Mouse (Mus musculus): ENCODE results near the gene Oas1d. TPM values are rescaled to one million over a fixed set of nuclear protein-coding genes. Genes with fewer than 3 reads are reported as not detected.
"Not testable (repeated sequence)": the region's sequence is repeated elsewhere in the genome, so short reads cannot be mapped to it uniquely, and the experiment has no call there.

The Oas1d gene
- total RNA-seq (2014; rRNA removed) (not detected in 2 replicates), polyA plus RNA-seq (2012; rRNA removed) (not detected in 2 replicates)

DNA sequence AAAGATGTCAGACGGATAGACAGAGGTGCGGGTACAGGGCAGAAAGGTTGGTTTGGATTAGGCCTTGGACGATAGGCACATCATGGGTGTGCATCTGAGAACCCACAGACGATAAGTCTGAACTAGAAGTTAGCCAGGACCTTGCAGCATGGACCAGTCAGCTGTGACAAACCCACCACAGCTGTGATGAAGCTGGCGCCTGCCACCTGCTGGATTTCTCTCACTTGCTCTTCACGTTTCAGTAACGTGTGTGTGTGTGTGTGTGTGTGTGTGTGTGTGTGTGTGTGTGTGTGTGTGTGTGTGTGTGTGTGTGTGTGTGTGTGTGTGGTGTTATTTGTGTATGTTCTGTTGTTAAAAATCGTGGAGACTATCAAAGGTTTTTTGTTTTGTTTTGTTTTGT, at the start of gene Oas1d:
Oas1d (plus strand) TSS at position 333 of the 400 bp plus-strand sequence.
- not testable (repeated sequence) for H3K4me1 ChIP-seq (ENCODE audit: control insufficient read depth, insufficient read depth, low read length); H3K9ac ChIP-seq (ENCODE audit: low read depth, low read length); H3K4me3 ChIP-seq (ENCODE audit: insufficient read depth, low read depth, low read length); H3K36me3 ChIP-seq (ENCODE audit: control insufficient read depth, insufficient read depth, low read length); H3K27me3 ChIP-seq (ENCODE audit: control insufficient read depth, insufficient read depth, low read length); H3K79me2 ChIP-seq (ENCODE audit: control insufficient read depth, insufficient read depth, low read length); DNase-seq (ENCODE audit: extremely low read depth, low read depth, low spot score); H3K27ac ChIP-seq (replicated peaks; ENCODE audit: insufficient read depth, low read depth, low read length)
- 41% methylated on average over 8 of the region's 8 CpGs for WGBS

- peak; percentile 30 for DNase-seq (ENCODE audit: extremely low read depth, low read depth, low spot score)
- Histone ChIP-seq H3K27me3 (ENCODE audit: control insufficient read depth, insufficient read depth, low read length) (no peaks in the 10 kb centered on the region), H3K79me2 (ENCODE audit: control insufficient read depth, insufficient read depth, low read length) (no peaks in the 10 kb centered on the region), H3K36me3 (ENCODE audit: control insufficient read depth, insufficient read depth, low read length) (no peaks in the 10 kb centered on the region), H3K4me1 (ENCODE audit: control insufficient read depth, insufficient read depth, low read length) (no peaks in the 10 kb centered on the region), H3K4me3 (ENCODE audit: insufficient read depth, low read depth, low read length) (no peak overlapping the region), H3K9ac (ENCODE audit: low read depth, low read length) (no peak overlapping the region), H3K27ac (replicated peaks; ENCODE audit: insufficient read depth, low read depth, low read length) (no peak overlapping the region)
- TF ChIP-seq CTCF (IDR thresholded peaks at IDR 0.05; ENCODE audit: low read depth, low read length) (peak; percentile 52), POLR2A (IDR thresholded peaks at IDR 0.05; ENCODE audit: extremely low read depth, insufficient read depth, low read length) (no peak)
- 60% methylated on average over 3 of the region's 3 CpGs for WGBS
Measured at GRCm38 (mm10) chr5:120865336-120865860, 48.9 kb upstream of the Oas1d start.

DNA sequence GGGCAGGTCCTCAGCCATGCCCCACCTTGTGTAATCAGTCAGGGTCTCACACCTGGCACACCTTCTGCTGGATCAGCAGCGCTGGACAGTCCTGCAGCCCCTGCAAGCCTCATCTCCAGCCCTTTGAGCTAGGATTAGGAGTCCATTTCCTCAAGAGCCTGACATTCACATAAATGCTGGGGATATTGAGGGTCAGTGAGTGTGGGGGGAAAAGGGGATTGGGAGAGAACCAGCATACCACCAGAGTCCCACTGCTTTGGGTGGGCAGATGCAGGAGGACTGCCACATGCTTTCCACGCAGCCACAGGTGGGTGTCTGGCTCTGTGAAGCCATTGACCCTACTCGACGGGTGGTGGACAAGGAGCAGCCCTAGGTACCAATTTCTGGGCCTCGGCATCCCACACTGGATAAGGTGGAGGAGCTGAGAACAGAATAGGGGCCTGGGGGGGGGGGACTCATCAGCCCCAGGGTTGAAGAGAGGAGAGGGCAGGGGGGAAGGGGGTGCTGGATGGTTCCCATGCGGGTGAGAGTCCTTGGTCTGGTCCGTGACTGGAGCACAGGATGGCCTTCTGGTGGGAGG, 44.8 kb upstream of the Oas1d start:
- no peak for DNase-seq (ENCODE audit: extremely low read depth, low read depth, low spot score)
- Histone ChIP-seq H3K4me1 (ENCODE audit: control insufficient read depth, insufficient read depth, low read length) (no peaks in the 10 kb centered on the region), H3K9ac (ENCODE audit: low read depth, low read length) (no peak overlapping the region), H3K27me3 (ENCODE audit: control insufficient read depth, insufficient read depth, low read length) (no peaks in the 10 kb centered on the region), H3K79me2 (ENCODE audit: control insufficient read depth, insufficient read depth, low read length) (no peaks in the 10 kb centered on the region), H3K4me3 (ENCODE audit: insufficient read depth, low read depth, low read length) (no peak overlapping the region), H3K27ac (replicated peaks; ENCODE audit: insufficient read depth, low read depth, low read length) (no peak overlapping the region), H3K36me3 (ENCODE audit: control insufficient read depth, insufficient read depth, low read length) (no peaks in the 10 kb centered on the region)
- 77% methylated on average over 7 of the region's 7 CpGs for WGBS
- TF ChIP-seq CTCF (IDR thresholded peaks at IDR 0.05; ENCODE audit: low read depth, low read length) (no peak), POLR2A (IDR thresholded peaks at IDR 0.05; ENCODE audit: extremely low read depth, insufficient read depth, low read length) (no peak)

- Histone ChIP-seq H3K9ac (ENCODE audit: low read depth, low read length) (no peak overlapping the region), H3K36me3 (ENCODE audit: control insufficient read depth, insufficient read depth, low read length) (no peaks in the 10 kb centered on the region), H3K27ac (replicated peaks; ENCODE audit: insufficient read depth, low read depth, low read length) (no peak overlapping the region), H3K4me3 (ENCODE audit: insufficient read depth, low read depth, low read length) (no peak overlapping the region), H3K79me2 (ENCODE audit: control insufficient read depth, insufficient read depth, low read length) (no peaks in the 10 kb centered on the region), H3K4me1 (ENCODE audit: control insufficient read depth, insufficient read depth, low read length) (no peaks in the 10 kb centered on the region), H3K27me3 (ENCODE audit: control insufficient read depth, insufficient read depth, low read length) (no peaks in the 10 kb centered on the region)
- WGBS, result 54% methylated on average over 3 of the region's 3 CpGs
- DNase-seq (ENCODE audit: extremely low read depth, low read depth, low spot score), result no peak
- no peak for TF ChIP-seq POLR2A (IDR thresholded peaks at IDR 0.05; ENCODE audit: extremely low read depth, insufficient read depth, low read length)
- no peak for TF ChIP-seq CTCF (IDR thresholded peaks at IDR 0.05; ENCODE audit: low read depth, low read length)
Measured at GRCm38 (mm10) chr5:120870081-120870480, 44.3 kb upstream of the Oas1d start.

- Histone ChIP-seq H3K9ac (ENCODE audit: low read depth, low read length) (no peak overlapping the region), H3K4me3 (ENCODE audit: insufficient read depth, low read depth, low read length) (no peak overlapping the region), H3K27me3 (ENCODE audit: control insufficient read depth, insufficient read depth, low read length) (no peaks in the 10 kb centered on the region), H3K27ac (replicated peaks; ENCODE audit: insufficient read depth, low read depth, low read length) (no peak overlapping the region), H3K4me1 (ENCODE audit: control insufficient read depth, insufficient read depth, low read length) (no peaks in the 10 kb centered on the region), H3K79me2 (ENCODE audit: control insufficient read depth, insufficient read depth, low read length) (no peaks in the 10 kb centered on the region), H3K36me3 (ENCODE audit: control insufficient read depth, insufficient read depth, low read length) (no peaks in the 10 kb centered on the region)
- 78% methylated on average over 7 of the region's 7 CpGs for WGBS
- TF ChIP-seq CTCF (IDR thresholded peaks at IDR 0.05; ENCODE audit: low read depth, low read length), result no peak
- TF ChIP-seq POLR2A (IDR thresholded peaks at IDR 0.05; ENCODE audit: extremely low read depth, insufficient read depth, low read length), result no peak
- no peak for DNase-seq (ENCODE audit: extremely low read depth, low read depth, low spot score)
Measured at GRCm38 (mm10) chr5:120870782-120871181, 43.6 kb upstream of the Oas1d start.

DNA sequence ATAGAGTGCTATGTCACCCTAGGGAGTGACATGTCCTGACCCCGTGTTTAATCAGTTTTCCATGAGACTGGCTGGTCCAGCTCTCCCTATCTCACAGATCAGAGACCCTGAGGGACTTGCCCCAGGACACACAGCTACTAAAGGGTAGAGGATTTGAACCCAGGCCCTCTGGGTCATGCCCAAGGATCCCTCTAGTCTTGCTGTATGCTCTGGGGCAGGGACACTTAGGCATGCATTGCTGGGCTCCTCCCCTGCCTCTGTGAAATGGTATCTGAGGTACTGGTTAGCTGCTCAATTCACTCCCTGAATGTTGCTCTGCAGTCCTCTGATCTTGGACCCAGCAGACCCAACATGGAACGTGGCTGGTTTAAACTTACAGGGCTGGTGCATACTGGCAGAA, 42.9 kb upstream of the Oas1d start:
- H3K79me2 ChIP-seq (ENCODE audit: control insufficient read depth, insufficient read depth, low read length), result no peaks in the 10 kb centered on the region
- no peaks in the 10 kb centered on the region for H3K27me3 ChIP-seq (ENCODE audit: control insufficient read depth, insufficient read depth, low read length)
- no peaks in the 10 kb centered on the region for H3K36me3 ChIP-seq (ENCODE audit: control insufficient read depth, insufficient read depth, low read length)
- WGBS, result 38% methylated on average over 2 of the region's 2 CpGs
- H3K4me1 ChIP-seq (ENCODE audit: control insufficient read depth, insufficient read depth, low read length), result no peaks in the 10 kb centered on the region
- no peak for DNase-seq (ENCODE audit: extremely low read depth, low read depth, low spot score)
- H3K4me3 ChIP-seq (ENCODE audit: insufficient read depth, low read depth, low read length), result no peak overlapping the region
- no peak overlapping the region for H3K27ac ChIP-seq (replicated peaks; ENCODE audit: insufficient read depth, low read depth, low read length)
- no peak overlapping the region for H3K9ac ChIP-seq (ENCODE audit: low read depth, low read length)
- TF ChIP-seq POLR2A (IDR thresholded peaks at IDR 0.05; ENCODE audit: extremely low read depth, insufficient read depth, low read length) (no peak), CTCF (IDR thresholded peaks at IDR 0.05; ENCODE audit: low read depth, low read length) (no peak)

DNA sequence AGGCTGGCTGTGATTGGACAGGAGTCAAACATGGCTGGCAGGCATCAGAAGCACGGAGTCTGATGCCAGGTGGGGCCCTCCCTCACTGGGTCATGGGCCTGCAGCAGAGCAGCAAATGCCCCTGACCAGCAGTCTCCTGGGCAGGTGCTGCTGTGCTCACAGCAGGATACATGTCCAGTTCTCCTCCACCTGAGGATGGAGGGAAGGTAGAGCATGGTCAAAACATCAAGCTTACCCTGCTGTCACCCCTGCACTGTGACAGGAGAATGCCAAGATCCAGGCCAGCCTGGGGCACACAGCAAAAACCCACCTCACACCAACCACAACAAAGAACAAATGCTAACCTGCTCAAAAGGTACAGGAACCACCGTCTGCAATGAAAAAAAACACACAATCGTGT, 37.5 kb upstream of the Oas1d start:
- DNase-seq (ENCODE audit: extremely low read depth, low read depth, low spot score); H3K27ac ChIP-seq (replicated peaks; ENCODE audit: insufficient read depth, low read depth, low read length); H3K9ac ChIP-seq (ENCODE audit: low read depth, low read length); H3K4me3 ChIP-seq (ENCODE audit: insufficient read depth, low read depth, low read length); H3K79me2 ChIP-seq (ENCODE audit: control insufficient read depth, insufficient read depth, low read length); H3K4me1 ChIP-seq (ENCODE audit: control insufficient read depth, insufficient read depth, low read length); H3K27me3 ChIP-seq (ENCODE audit: control insufficient read depth, insufficient read depth, low read length); H3K36me3 ChIP-seq (ENCODE audit: control insufficient read depth, insufficient read depth, low read length): not testable (repeated sequence)
- WGBS, result 49% methylated on average over 2 of the region's 3 CpGs

GRCm38 (mm10) chr5:120877407-120877806, 36.9 kb upstream of the Oas1d start:
- not testable (repeated sequence) for H3K27me3 ChIP-seq (ENCODE audit: control insufficient read depth, insufficient read depth, low read length); H3K4me1 ChIP-seq (ENCODE audit: control insufficient read depth, insufficient read depth, low read length); H3K4me3 ChIP-seq (ENCODE audit: insufficient read depth, low read depth, low read length); H3K79me2 ChIP-seq (ENCODE audit: control insufficient read depth, insufficient read depth, low read length); H3K9ac ChIP-seq (ENCODE audit: low read depth, low read length); DNase-seq (ENCODE audit: extremely low read depth, low read depth, low spot score); H3K36me3 ChIP-seq (ENCODE audit: control insufficient read depth, insufficient read depth, low read length); H3K27ac ChIP-seq (replicated peaks; ENCODE audit: insufficient read depth, low read depth, low read length)
- WGBS, result 77% methylated on average over 2 of the region's 2 CpGs
